Mouse (Mus musculus) forebrain, embryonic 13.5 days (tissue): Measurements from ENCODE around the gene Myadml2. TPM values are rescaled to one million over a fixed set of nuclear protein-coding genes. Genes with fewer than 3 reads are reported as not detected.

Experiments used
- ATAC-seq: fragments of 200-750 bp; cut with Nextera tagmentation; 2 replicates; pipeline ENCODE4 v1.8.0; 2017
- H3K27ac ChIP-seq: fragments of 300-500 bp; sonication (generic); 2 replicates; pipeline ENCODE4 v1.5.1; 2015; ENCODE audit warnings: inconsistent platforms, mild to moderate bottlenecking, moderate library complexity
- H3K27me3 ChIP-seq: fragments of 300-500 bp; sonication (generic); 2 replicates; pipeline ENCODE4 v1.6.1; 2015; ENCODE audit warnings: mild to moderate bottlenecking, inconsistent platforms
- H3K36me3 ChIP-seq: fragments of 300-500 bp; sonication (generic); 2 replicates; pipeline ENCODE4 v1.6.1; 2015; ENCODE audit warnings: mild to moderate bottlenecking, inconsistent platforms; ENCODE audit not compliant: poor library complexity, severe bottlenecking
- H3K4me1 ChIP-seq: fragments of 300-500 bp; sonication (generic); 2 replicates; pipeline ENCODE4 v1.6.1; 2015; ENCODE audit warnings: inconsistent platforms
- H3K4me2 ChIP-seq: fragments of 300-500 bp; sonication (generic); 2 replicates; pipeline ENCODE4 v1.6.1; 2015; ENCODE audit warnings: inconsistent platforms, mild to moderate bottlenecking, moderate library complexity
- H3K4me3 ChIP-seq: fragments of 300-500 bp; sonication (generic); 2 replicates; pipeline ENCODE4 v1.5.1; 2015; ENCODE audit warnings: mild to moderate bottlenecking, inconsistent platforms
- H3K9ac ChIP-seq: fragments of 300-500 bp; sonication (generic); 2 replicates; pipeline ENCODE4 v1.6.1; 2015; ENCODE audit warnings: mild to moderate bottlenecking, inconsistent platforms
- H3K9me3 ChIP-seq: fragments of 300-500 bp; sonication (generic); replicated peaks from 2 replicates; pipeline ENCODE4 v1.6.1; 2016; ENCODE audit warnings: inconsistent platforms
- WGBS: fragments of 180-500 bp; shearing (Covaris S2); methylation state at CpG from one replicate; pipeline ENCODE4 v1.1.7; 2015; 5-methylcytosine and 5-hydroxymethylcytosine counted together
- polyA plus RNA-seq: library from polyadenylated mRNA; unstranded; fragments of >200 nt; fragmentation: Nextera tagmentation; extraction: Ambion mirVana; gene quantifications from 2 replicates; pipeline ENCODE4 v1.2.1, GENCODE M21; 2015

Myadml2 gene
- polyA plus RNA-seq, 1 experiment from 2014 or later: 0.81 TPM

DNA sequence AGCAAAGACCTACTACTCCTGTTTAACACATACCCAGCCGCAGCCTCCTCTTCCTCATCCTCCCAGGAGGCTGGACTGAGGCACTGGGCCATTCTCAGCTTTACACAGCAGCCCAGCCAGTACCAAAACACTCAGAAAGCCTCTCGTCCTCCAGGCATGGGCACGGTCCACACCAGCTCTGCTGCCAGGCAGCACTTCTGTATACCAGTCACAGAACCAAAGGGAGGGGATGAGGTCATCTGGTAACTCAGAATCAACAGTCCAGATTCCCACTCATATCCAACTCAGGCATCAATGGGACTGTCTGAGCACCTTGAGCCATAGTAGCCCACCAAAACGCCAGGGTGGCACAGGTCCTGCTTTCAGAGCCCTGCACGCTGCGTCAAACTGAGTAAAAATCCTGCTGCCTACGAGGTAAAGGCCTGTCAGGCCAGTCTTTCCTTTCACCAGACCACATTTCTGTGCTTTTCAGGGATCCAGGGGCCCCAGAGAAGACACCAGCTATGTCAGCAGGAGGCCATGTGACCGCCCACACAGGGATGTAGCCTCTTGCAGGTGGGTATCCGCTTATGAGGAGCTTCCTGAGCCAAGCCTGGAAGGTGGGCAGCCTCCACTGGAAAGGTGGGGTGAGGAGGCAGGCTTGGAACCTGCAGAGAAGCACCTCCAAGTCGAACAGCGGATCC lies 21.0 kb downstream of the Myadml2 start:
- H3K9me3 ChIP-seq: no peaks in the 10 kb centered on the region
- 93% methylated on average over 11 of the region's 11 CpGs for WGBS
- ATAC-seq: no peak

DNA sequence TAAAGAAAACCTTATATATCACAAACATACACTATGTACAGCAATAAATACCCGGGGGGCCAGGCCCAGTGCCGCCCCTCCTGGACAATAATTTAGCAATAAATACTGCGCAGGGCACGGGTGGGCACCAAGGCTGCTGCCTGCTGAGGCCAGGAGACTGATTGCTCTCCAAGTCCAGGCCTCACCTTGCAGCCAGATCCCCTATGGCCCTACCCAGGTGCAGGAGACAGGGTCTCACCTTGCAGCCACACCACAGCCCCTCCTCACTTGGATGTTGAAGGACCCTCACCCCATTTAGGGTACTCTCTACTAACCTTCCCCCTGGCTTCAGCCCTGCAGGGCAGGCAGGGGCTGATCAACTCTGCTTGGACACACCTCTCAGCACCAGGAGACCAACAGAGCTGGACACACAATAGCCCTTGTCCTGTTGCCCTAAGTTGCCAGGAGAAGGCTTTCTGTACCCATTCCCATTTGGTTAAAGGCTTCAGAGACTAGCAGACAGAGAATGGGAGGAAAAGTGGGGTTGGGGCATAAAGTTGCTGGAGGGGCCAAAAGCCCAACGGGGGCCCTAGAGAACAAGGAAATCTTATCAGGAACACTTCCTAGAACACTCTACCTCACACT lies 22.7 kb downstream of the Myadml2 start, which contains the start of gene Sirt7:
Gene Sirt7, minus strand, starts transcription at position 89 of the 624 bp plus-strand sequence.
- H3K4me3 ChIP-seq: peak within 1 kb of the TSS; percentile 96
- peak within 1 kb of the TSS; percentile 88 for H3K27ac ChIP-seq
- H3K36me3 ChIP-seq: peaks cover 59% of the 10 kb centered on the region
- peak within 1 kb of the TSS; percentile 84 for H3K9ac ChIP-seq
- 21% methylated on average over 5 of the region's 5 CpGs for WGBS
- no peaks in the 10 kb centered on the region for H3K27me3 ChIP-seq
- no peaks in the 10 kb centered on the region for H3K9me3 ChIP-seq
- peaks cover 31% of the 10 kb centered on the region for H3K4me1 ChIP-seq
- peak within 1 kb of the TSS; percentile 98 for H3K4me2 ChIP-seq
- ATAC-seq: peak; percentile 65

More for the DNA sequence above, 21.0 kb downstream of the Myadml2 start:
- peaks cover 42% of the 10 kb centered on the region for H3K36me3 ChIP-seq
- no peak overlapping the region for H3K9ac ChIP-seq
- H3K4me2 ChIP-seq: no peak overlapping the region
- no peak overlapping the region for H3K4me3 ChIP-seq
- no peaks in the 10 kb centered on the region for H3K27me3 ChIP-seq
- peaks cover 48% of the 10 kb centered on the region for H3K4me1 ChIP-seq
- H3K27ac ChIP-seq: no peak overlapping the region

DNA sequence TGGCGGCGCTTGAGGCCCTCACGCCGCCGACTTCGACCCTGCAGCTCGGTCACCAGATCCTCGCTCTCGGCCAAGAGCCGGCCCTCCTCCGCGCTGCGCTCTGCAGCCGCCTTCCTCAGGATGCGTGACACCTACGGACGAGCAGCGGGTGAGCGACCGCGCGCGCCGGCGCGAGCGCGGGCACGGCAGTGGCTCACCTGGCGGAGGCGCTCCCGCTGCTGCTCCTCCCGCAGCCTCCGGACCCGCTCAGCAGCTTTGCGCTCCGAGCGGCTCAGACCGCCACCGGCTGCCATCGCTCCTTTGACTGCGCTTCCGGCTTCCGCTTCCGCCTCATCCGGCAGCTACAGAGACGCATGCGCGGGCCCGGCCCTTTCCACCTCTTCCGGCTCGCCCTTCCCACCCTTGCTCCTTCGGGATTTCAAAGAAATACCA lies 23.3 kb downstream of the Myadml2 start:
- H3K9ac ChIP-seq: peak overlapping the region; percentile 84
- H3K27me3 ChIP-seq: no peaks in the 10 kb centered on the region
- peak overlapping the region; percentile 98 for H3K4me2 ChIP-seq
- no peaks in the 10 kb centered on the region for H3K9me3 ChIP-seq
- H3K36me3 ChIP-seq: peaks cover 65% of the 10 kb centered on the region
- WGBS: under 1% methylated on average over 51 of the region's 53 CpGs
- peak overlapping the region; percentile 96 for H3K4me3 ChIP-seq
- peak overlapping the region; percentile 88 for H3K27ac ChIP-seq
- ATAC-seq: peak; percentile 90
- H3K4me1 ChIP-seq: peaks cover 27% of the 10 kb centered on the region

DNA sequence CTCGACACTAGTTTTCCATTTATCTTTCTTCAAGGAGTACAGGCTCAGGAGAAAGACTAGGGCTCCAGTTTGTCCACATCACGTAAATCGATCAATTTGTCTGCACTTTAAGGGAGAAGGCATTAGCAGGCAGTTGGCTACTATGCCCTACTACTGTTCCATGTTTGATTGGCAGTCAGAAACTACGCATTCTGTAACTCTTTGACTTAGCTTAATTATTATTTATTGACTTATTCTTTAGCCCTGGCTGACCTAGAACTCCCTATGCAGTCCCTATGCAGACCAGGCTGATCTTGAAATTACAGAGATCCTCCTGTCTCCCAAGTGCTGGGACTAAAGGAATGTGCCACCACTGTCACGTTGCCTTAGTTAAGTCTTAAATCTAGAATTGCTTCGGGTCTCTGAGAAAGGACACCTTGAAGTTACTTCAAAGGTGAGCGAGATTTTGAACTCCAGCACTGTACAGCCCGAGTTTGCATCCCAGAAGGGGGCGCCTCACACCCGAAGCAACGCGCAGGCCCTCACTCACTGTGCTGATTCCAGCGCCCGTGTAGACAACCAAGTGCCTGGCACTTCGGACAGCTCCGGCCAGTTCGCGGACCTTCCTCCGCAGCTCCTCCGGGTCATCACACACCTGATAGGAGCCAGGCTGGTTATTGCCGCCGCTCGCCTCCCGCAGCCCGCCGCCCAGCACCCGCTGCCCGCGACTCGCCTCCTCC lies 23.8 kb downstream of the Myadml2 start:
- peaks cover 64% of the 10 kb centered on the region for H3K36me3 ChIP-seq
- peak overlapping the region; percentile 88 for H3K27ac ChIP-seq
- H3K9me3 ChIP-seq: no peaks in the 10 kb centered on the region
- H3K4me3 ChIP-seq: peak overlapping the region; percentile 96
- WGBS: 13% methylated on average over 30 of the region's 30 CpGs
- peak; percentile 67 for ATAC-seq
- peaks cover 23% of the 10 kb centered on the region for H3K4me1 ChIP-seq
- H3K27me3 ChIP-seq: no peaks in the 10 kb centered on the region
- peak overlapping the region; percentile 98 for H3K4me2 ChIP-seq
- H3K9ac ChIP-seq: peak overlapping the region; percentile 84

DNA sequence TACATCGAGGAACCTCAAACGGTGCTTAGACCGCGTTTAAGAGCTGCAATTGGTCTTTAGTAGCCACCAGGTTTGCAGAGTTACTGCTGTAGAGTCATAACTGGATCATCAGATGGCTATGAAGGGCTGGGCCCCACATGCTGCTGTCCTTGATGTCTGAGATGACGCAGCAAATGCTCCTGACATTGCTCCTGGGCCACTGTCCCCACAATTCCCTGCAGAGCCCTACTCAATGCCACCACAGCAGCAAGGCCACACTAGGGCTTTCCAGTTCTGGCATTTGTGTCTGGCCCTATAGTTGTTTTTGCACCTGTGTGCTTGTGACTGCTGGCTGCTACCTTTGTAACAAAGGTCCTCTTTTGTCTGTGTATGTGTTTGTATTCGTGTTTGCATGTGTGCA lies 25.2 kb downstream of the Myadml2 start:
- 94% methylated on average over 6 of the region's 6 CpGs for WGBS
- Histone ChIP-seq H3K9ac (no peak overlapping the region), H3K4me2 (no peak overlapping the region), H3K27ac (no peak overlapping the region), H3K9me3 (no peaks in the 10 kb centered on the region), H3K27me3 (no peaks in the 10 kb centered on the region), H3K4me1 (peaks cover 23% of the 10 kb centered on the region), H3K4me3 (no peak overlapping the region), H3K36me3 (peaks cover 65% of the 10 kb centered on the region)
- ATAC-seq: no peak

DNA sequence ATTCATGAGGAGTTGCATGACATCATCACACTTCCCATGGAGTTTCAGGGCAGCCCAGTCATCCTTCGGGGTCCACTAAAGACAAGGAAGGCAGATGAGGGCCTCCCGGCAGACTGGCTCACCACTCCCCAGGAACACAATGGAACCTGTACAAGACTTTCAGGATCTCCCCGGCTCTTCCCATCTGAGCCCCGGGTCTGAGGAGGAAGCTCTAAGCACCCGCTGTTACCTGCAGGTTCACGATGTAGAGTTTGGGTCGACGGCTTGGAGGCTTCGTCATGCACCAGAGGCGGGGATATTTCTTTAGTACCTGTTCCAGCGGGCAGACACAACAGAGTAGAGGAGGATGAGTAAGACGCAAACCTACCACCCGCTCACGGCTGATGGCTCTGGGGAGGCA lies 27.8 kb downstream of the Myadml2 start:
- Histone ChIP-seq H3K9ac (no peak overlapping the region), H3K27me3 (no peaks in the 10 kb centered on the region), H3K4me2 (no peak overlapping the region), H3K27ac (no peak overlapping the region), H3K4me1 (peaks cover 33% of the 10 kb centered on the region), H3K9me3 (no peaks in the 10 kb centered on the region), H3K4me3 (no peak overlapping the region), H3K36me3 (peaks cover 59% of the 10 kb centered on the region)
- ATAC-seq: no peak
- 95% methylated on average over 14 of the region's 14 CpGs for WGBS

DNA sequence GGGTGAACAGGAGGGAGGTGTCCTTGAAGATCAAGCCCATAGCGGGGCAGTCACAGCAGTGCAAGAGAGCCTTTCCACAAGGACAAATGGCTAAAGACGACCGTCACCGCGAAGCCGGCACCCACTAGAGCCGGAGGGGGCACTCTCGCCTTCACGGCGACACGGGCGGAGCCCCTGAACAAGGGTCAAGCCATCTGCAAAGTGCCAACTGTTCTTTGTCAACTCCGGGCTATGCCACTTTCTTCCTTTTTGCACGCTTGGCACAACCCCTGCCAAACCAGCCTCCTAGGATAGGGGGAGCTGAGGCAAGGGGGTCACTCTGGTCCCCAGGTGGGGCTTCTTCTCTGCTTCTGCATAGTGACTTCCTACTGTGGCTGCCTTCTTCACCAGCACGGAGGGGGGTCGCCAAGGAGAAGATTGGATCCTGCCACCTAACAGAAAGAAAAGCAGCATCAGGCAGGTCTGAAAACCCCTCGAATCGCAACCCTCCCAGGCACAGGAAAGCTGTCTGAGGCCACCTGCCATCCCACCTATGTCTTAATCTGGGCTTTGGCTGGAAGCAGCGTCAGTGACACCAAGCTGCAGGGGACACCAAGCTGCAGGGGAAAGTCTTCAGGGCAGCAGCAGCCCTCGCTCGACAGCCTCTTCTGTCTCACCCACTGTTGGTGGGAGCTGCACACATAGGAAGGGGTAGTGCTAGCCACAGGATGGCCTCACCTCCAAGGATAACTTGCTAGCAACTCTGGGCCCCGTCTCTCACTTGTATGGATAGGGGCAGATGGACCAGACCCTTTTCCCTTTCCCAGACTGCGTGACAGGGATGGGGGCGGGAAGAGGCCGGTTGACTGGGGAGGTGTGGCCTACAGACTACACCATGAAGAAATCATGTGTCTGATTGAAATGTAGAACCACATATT lies 29.1 kb downstream of the Myadml2 start:
- H3K36me3 ChIP-seq: peaks cover 67% of the 10 kb centered on the region
- no peaks in the 10 kb centered on the region for H3K9me3 ChIP-seq
- peak overlapping the region; percentile 73; the same call in 1 of the 2 replicates for H3K27ac ChIP-seq
- no peak for ATAC-seq
- peaks cover 26% of the 10 kb centered on the region for H3K4me1 ChIP-seq
- 96% methylated on average over 25 of the region's 25 CpGs for WGBS
- no peak overlapping the region for H3K9ac ChIP-seq
- H3K27me3 ChIP-seq: no peaks in the 10 kb centered on the region
- no peak overlapping the region for H3K4me3 ChIP-seq
- no peak overlapping the region for H3K4me2 ChIP-seq

DNA sequence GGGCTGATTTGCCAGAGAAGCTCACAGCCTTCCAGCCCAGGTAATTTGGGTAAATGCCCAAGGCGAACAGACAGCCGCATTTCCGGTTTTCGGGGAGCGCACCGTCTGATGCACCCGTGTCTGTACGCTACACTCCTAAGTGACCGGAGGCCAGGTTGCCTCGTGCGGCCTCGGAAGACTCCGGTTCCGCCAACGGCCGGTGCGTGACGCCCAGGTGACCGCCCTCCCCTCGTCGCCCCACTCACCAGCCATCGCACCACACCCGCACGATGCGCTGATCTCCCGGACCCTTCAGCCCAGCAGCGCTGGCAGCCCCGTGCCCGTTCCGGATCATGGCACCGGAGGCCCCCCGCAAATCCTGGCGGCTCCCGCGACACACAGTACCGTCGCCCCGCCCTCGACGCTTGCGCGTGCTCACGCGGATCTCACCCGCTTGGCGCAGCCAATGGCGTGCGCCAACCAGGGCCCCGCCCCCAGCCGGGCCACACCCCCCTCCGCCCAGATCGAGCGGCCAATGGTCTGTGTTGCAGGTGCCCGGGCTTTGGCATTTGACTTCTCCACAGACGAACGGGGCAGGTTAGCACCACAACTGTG lies 30.3 kb downstream of the Myadml2 start, which contains the start of gene Pcyt2:
Gene Pcyt2, minus strand, starts transcription at position 418 of the 594 bp plus-strand sequence.
- peaks cover 18% of the 10 kb centered on the region for H3K4me1 ChIP-seq
- ATAC-seq: peak; percentile 95

DNA sequence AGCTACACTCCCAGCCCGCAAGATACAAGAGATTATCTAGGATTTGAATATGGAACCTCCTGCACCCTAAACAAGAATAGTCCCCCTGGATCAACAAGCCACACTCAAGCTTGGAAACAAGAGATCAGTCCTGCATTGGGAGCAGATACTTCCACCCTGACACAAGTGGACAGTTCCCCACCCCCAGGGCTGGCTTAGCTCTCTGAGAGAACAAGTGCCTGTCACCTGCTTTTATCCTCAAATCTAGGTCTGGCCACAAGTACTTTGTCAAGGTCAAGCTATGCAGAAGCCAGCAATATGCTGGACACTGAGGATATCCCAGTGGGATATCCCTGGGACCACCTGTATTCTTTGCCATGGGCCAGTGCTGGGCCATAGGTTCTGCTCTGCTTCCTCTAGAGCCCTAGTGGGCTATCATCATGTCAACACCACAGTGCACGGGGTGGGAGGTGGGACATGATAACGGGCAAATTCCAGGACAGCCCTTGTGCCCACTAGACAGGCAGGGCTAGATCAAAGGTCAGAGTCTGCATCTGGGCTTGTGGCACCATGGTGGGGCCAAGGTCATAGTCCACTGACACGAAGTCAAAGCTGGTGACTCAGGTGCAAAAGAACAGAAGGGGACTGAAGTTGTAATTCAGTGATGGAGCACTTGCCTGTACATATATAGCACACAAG lies 31.2 kb downstream of the Myadml2 start:
- peaks cover 18% of the 10 kb centered on the region for H3K4me1 ChIP-seq
- H3K36me3 ChIP-seq: peaks cover 72% of the 10 kb centered on the region
- peak overlapping the region; percentile 87 for H3K9ac ChIP-seq
- H3K9me3 ChIP-seq: no peaks in the 10 kb centered on the region
- no peaks in the 10 kb centered on the region for H3K27me3 ChIP-seq
- 56% methylated on average over 4 of the region's 4 CpGs for WGBS
- peak overlapping the region; percentile 73; the same call in 1 of the 2 replicates for H3K27ac ChIP-seq
- peak overlapping the region; percentile 85 for H3K4me3 ChIP-seq
- ATAC-seq: no peak
- peak overlapping the region; percentile 88 for H3K4me2 ChIP-seq

More for the DNA sequence above, 30.3 kb downstream of the Myadml2 start, which contains the start of gene Pcyt2:
- Histone ChIP-seq H3K9ac (peak within 1 kb of the TSS; percentile 87), H3K27ac (peak within 1 kb of the TSS; percentile 73), H3K36me3 (peaks cover 71% of the 10 kb centered on the region), H3K27me3 (no peaks in the 10 kb centered on the region), H3K4me2 (peak within 1 kb of the TSS; percentile 88), H3K9me3 (no peaks in the 10 kb centered on the region), H3K4me3 (peak within 1 kb of the TSS; percentile 85)
- under 1% methylated on average over 56 of the region's 56 CpGs for WGBS

DNA sequence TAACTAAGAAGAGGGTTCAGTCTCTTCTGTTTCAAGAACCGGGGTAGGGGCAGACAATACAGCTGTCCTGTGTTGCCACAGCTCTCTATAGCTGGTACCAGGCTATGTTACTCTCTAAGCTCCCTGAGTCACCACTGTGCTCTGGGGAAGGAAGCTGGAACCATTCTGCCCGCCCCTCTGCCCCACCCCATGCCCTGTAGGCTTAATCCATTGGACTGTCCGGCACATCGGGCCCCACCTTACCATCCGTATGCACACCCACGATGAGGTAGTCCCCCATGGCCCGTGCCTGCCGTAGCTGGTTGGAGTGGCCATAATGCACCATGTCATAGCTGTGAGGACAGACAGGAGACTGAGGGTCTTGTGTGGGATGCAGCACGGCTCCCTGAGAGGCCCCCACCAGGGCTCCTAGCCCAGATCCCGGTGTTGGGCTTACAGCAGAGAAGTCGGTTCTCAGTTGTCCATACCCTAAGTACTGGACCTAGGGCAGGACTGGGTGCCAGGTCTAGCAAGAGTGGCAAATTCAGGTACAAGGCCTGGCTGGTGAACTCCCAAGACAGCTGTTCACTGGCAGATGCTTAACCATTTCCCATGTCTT lies 32.3 kb downstream of the Myadml2 start:
- peak overlapping the region; percentile 88; the same call in 1 of the 2 replicates for H3K4me2 ChIP-seq
- peaks cover 72% of the 10 kb centered on the region for H3K36me3 ChIP-seq
- no peak for ATAC-seq
- H3K9ac ChIP-seq: no peak overlapping the region
- H3K4me3 ChIP-seq: no peak overlapping the region
- 92% methylated on average over 11 of the region's 11 CpGs for WGBS
- H3K27me3 ChIP-seq: no peaks in the 10 kb centered on the region
- H3K9me3 ChIP-seq: no peaks in the 10 kb centered on the region
- H3K4me1 ChIP-seq: peaks cover 18% of the 10 kb centered on the region
- no peak overlapping the region for H3K27ac ChIP-seq
